Mouse (Mus musculus) intestine, embryonic 15.5 days (tissue): ENCODE measurements around the gene Gm10447. TPM values are rescaled to one million over a fixed set of nuclear protein-coding genes. Genes with fewer than 3 reads are reported as not detected.

Source experiments
- ATAC-seq: fragments of 200-750 bp; cut with Nextera tagmentation; 2 replicates; pipeline ENCODE4 v1.8.0; 2017; ENCODE audit warnings: moderate TSS enrichment, moderate library complexity
- H3K27ac ChIP-seq: fragments of 300-500 bp; sonication (generic); 2 replicates; pipeline ENCODE4 v1.5.1; 2015; ENCODE audit warnings: mild to moderate bottlenecking, inconsistent platforms
- H3K27me3 ChIP-seq: fragments of 300-500 bp; sonication (generic); replicated peaks from 2 replicates; pipeline ENCODE4 v1.6.1; 2015; ENCODE audit warnings: inconsistent platforms
- H3K36me3 ChIP-seq: fragments of 300-500 bp; sonication (generic); 2 replicates; pipeline ENCODE4 v1.6.1; 2015; ENCODE audit warnings: inconsistent platforms
- H3K4me1 ChIP-seq: fragments of 300-500 bp; sonication (generic); replicated peaks from 2 replicates; pipeline ENCODE4 v1.6.1; 2015; ENCODE audit warnings: inconsistent platforms
- H3K4me2 ChIP-seq: fragments of 300-500 bp; sonication (generic); replicated peaks from 2 replicates; pipeline ENCODE4 v1.6.1; 2015; ENCODE audit warnings: mild to moderate bottlenecking, inconsistent platforms
- H3K4me3 ChIP-seq: fragments of 300-500 bp; sonication (generic); replicated peaks from 2 replicates; pipeline ENCODE4 v1.5.1; 2015; ENCODE audit warnings: inconsistent platforms
- H3K9ac ChIP-seq: fragments of 300-500 bp; sonication (generic); 2 replicates; pipeline ENCODE4 v1.6.1; 2015; ENCODE audit warnings: inconsistent platforms
- H3K9me3 ChIP-seq: fragments of 300-500 bp; sonication (generic); 2 replicates; pipeline ENCODE4 v1.6.1; 2016; ENCODE audit warnings: inconsistent platforms
- WGBS: fragments of 180-500 bp; shearing (Covaris S2); methylation state at CpG from one replicate; pipeline ENCODE4 v1.1.7; 2015; 5-methylcytosine and 5-hydroxymethylcytosine counted together
- polyA plus RNA-seq: library from polyadenylated mRNA; unstranded; fragments of >200 nt; fragmentation: Nextera tagmentation; extraction: Ambion mirVana; gene quantifications from 2 replicates; pipeline ENCODE4 v1.2.1, GENCODE M21; 2015

Gm10447 gene
- polyA plus RNA-seq, 1 experiment from 2014 or later = 0.10 TPM

- 35% methylated on average over 2 of the region's 2 CpGs for WGBS
- no peak overlapping the region for H3K9ac ChIP-seq
- no peak overlapping the region for H3K4me2 ChIP-seq
- no peaks in the 10 kb centered on the region for H3K27me3 ChIP-seq
- peaks cover 12% of the 10 kb centered on the region for H3K4me1 ChIP-seq
- no peaks in the 10 kb centered on the region for H3K36me3 ChIP-seq
- peak; percentile 46; the same call in 1 of the 2 replicates for ATAC-seq
- no peak overlapping the region for H3K4me3 ChIP-seq
- H3K9me3 ChIP-seq = no peaks in the 10 kb centered on the region
- peak overlapping the region; percentile 67; the same call in 1 of the 2 replicates for H3K27ac ChIP-seq
These were observed 5.5 kb downstream of the Gm10447 start for GRCm38 (mm10) chr11:53451361-53451760.

- Histone ChIP-seq H3K9ac (no peak overlapping the region), H3K27ac (peak overlapping the region; percentile 67; the same call in 1 of the 2 replicates), H3K4me1 (peaks cover 11% of the 10 kb centered on the region; the same call in 1 of the 2 replicates), H3K4me2 (0 out of 2 replicates have a peak overlapping the region, but pooled peaks have one; percentile 17), H3K27me3 (no peaks in the 10 kb centered on the region), H3K36me3 (no peaks in the 10 kb centered on the region), H3K4me3 (no peak overlapping the region), H3K9me3 (no peaks in the 10 kb centered on the region)
- peak; percentile 79 for ATAC-seq
- WGBS = 30% methylated on average over 15 of the region's 15 CpGs
These were observed 6.7 kb downstream of the Gm10447 start for GRCm38 (mm10) chr11:53450070-53450705.

- Histone ChIP-seq H3K9ac (no peak overlapping the region), H3K9me3 (no peaks in the 10 kb centered on the region), H3K27me3 (no peaks in the 10 kb centered on the region), H3K4me3 (no peak overlapping the region), H3K27ac (no peak overlapping the region), H3K4me2 (no peak overlapping the region), H3K4me1 (peaks cover 11% of the 10 kb centered on the region; the same call in 1 of the 2 replicates), H3K36me3 (no peaks in the 10 kb centered on the region)
- 81% methylated on average over 1 of the region's 1 CpGs for WGBS
- no peak for ATAC-seq
These were observed 8.4 kb downstream of the Gm10447 start for GRCm38 (mm10) chr11:53448529-53448928.

- H3K27ac ChIP-seq = no peak overlapping the region
- H3K4me1 ChIP-seq = peaks cover 11% of the 10 kb centered on the region; the same call in 1 of the 2 replicates
- H3K4me2 ChIP-seq = no peak overlapping the region
- H3K27me3 ChIP-seq = no peaks in the 10 kb centered on the region
- no peak for ATAC-seq
- H3K9ac ChIP-seq = no peak overlapping the region
- H3K9me3 ChIP-seq = no peaks in the 10 kb centered on the region
- H3K4me3 ChIP-seq = no peak overlapping the region
- H3K36me3 ChIP-seq = no peaks in the 10 kb centered on the region
- 90% methylated on average over 8 of the region's 8 CpGs for WGBS
These were observed 8.9 kb downstream of the Gm10447 start for GRCm38 (mm10) chr11:53447996-53448395.

GRCm38 (mm10) chr11:53446183-53446582 is 10.7 kb downstream of the Gm10447 start:
- Histone ChIP-seq H3K4me1 (peaks cover 10% of the 10 kb centered on the region; the same call in 1 of the 2 replicates), H3K9me3 (no peaks in the 10 kb centered on the region), H3K27ac (no peak overlapping the region), H3K36me3 (no peaks in the 10 kb centered on the region), H3K27me3 (no peaks in the 10 kb centered on the region), H3K4me3 (no peak overlapping the region), H3K4me2 (no peak overlapping the region), H3K9ac (no peak overlapping the region)
- ATAC-seq = no peak
- WGBS = 65% methylated on average over 13 of the region's 13 CpGs

GRCm38 (mm10) chr11:53445562-53445961 is 11.3 kb downstream of the Gm10447 start:
- H3K9me3 ChIP-seq = no peaks in the 10 kb centered on the region
- H3K27ac ChIP-seq = no peak overlapping the region
- ATAC-seq = no peak
- H3K4me1 ChIP-seq = 0 out of 2 replicates have a peak, but pooled peaks cover 4% of the 10 kb centered on the region
- H3K9ac ChIP-seq = no peak overlapping the region
- H3K27me3 ChIP-seq = no peaks in the 10 kb centered on the region
- H3K36me3 ChIP-seq = no peaks in the 10 kb centered on the region
- no peak overlapping the region for H3K4me2 ChIP-seq
- H3K4me3 ChIP-seq = no peak overlapping the region
- 61% methylated on average over 13 of the region's 13 CpGs for WGBS

- Histone ChIP-seq H3K4me3 (no peak overlapping the region), H3K36me3 (no peaks in the 10 kb centered on the region), H3K4me2 (no peak overlapping the region), H3K9ac (no peak overlapping the region), H3K4me1 (no peaks in the 10 kb centered on the region), H3K9me3 (no peaks in the 10 kb centered on the region), H3K27ac (no peak overlapping the region), H3K27me3 (no peaks in the 10 kb centered on the region)
- WGBS = 34% methylated on average over 6 of the region's 6 CpGs
- 0 out of 2 replicates have a peak, but pooled peaks have one; percentile 42 for ATAC-seq
These were observed 13.0 kb downstream of the Gm10447 start for GRCm38 (mm10) chr11:53443861-53444260.

- WGBS = 24% methylated on average over 12 of the region's 12 CpGs
- Histone ChIP-seq H3K27me3 (no peaks in the 10 kb centered on the region), H3K4me3 (no peak overlapping the region), H3K4me2 (no peak overlapping the region), H3K9ac (no peak overlapping the region), H3K27ac (no peak overlapping the region), H3K36me3 (no peaks in the 10 kb centered on the region), H3K9me3 (no peaks in the 10 kb centered on the region), H3K4me1 (no peaks in the 10 kb centered on the region)
- ATAC-seq = 0 out of 2 replicates have a peak, but pooled peaks have one; percentile 51
These were observed 15.0 kb downstream of the Gm10447 start for GRCm38 (mm10) chr11:53441921-53442320.

- no peak overlapping the region for H3K4me2 ChIP-seq
- no peaks in the 10 kb centered on the region for H3K9me3 ChIP-seq
- peaks cover 2% of the 10 kb centered on the region; the same call in 1 of the 2 replicates for H3K4me1 ChIP-seq
- no peak overlapping the region for H3K4me3 ChIP-seq
- no peak overlapping the region for H3K9ac ChIP-seq
- 84% methylated on average over 6 of the region's 6 CpGs for WGBS
- no peaks in the 10 kb centered on the region for H3K27me3 ChIP-seq
- H3K36me3 ChIP-seq = no peaks in the 10 kb centered on the region
- ATAC-seq = no peak
- no peak overlapping the region for H3K27ac ChIP-seq
These were observed 20.6 kb downstream of the Gm10447 start for GRCm38 (mm10) chr11:53436338-53436737.

GRCm38 (mm10) chr11:53435504-53435903 is 21.4 kb downstream of the Gm10447 start:
- Histone ChIP-seq H3K4me2 (no peak overlapping the region), H3K27ac (no peak overlapping the region), H3K4me3 (no peak overlapping the region), H3K27me3 (no peaks in the 10 kb centered on the region), H3K4me1 (peaks cover 3% of the 10 kb centered on the region; the same call in 1 of the 2 replicates), H3K9me3 (no peaks in the 10 kb centered on the region), H3K36me3 (no peaks in the 10 kb centered on the region), H3K9ac (no peak overlapping the region)
- WGBS = 79% methylated on average over 8 of the region's 8 CpGs
- ATAC-seq = no peak

- H3K27me3 ChIP-seq = no peaks in the 10 kb centered on the region
- H3K4me2 ChIP-seq = no peak overlapping the region
- H3K4me1 ChIP-seq = peaks cover 8% of the 10 kb centered on the region; the same call in 1 of the 2 replicates
- no peak for ATAC-seq
- H3K9me3 ChIP-seq = no peaks in the 10 kb centered on the region
- no peak overlapping the region for H3K27ac ChIP-seq
- peaks cover 9% of the 10 kb centered on the region; the same call in 1 of the 2 replicates for H3K36me3 ChIP-seq
- no peak overlapping the region for H3K9ac ChIP-seq
- 61% methylated on average over 6 of the region's 6 CpGs for WGBS
- no peak overlapping the region for H3K4me3 ChIP-seq
These were observed 23.9 kb downstream of the Gm10447 start for GRCm38 (mm10) chr11:53433057-53433456.

GRCm38 (mm10) chr11:53431347-53432056 is 25.4 kb downstream of the Gm10447 start:
- ATAC-seq = peak; percentile 53
- Histone ChIP-seq H3K36me3 (peaks cover 9% of the 10 kb centered on the region; the same call in 1 of the 2 replicates), H3K4me3 (peak overlapping the region; percentile 90), H3K4me2 (peak overlapping the region; percentile 78), H3K27me3 (no peaks in the 10 kb centered on the region), H3K4me1 (peaks cover 8% of the 10 kb centered on the region; the same call in 1 of the 2 replicates), H3K9ac (0 out of 2 replicates have a peak overlapping the region, but pooled peaks have one; percentile 9), H3K9me3 (no peaks in the 10 kb centered on the region), H3K27ac (peak overlapping the region; percentile 68)
- 10% methylated on average over 9 of the region's 9 CpGs for WGBS
